Mouse (Mus musculus): ENCODE results near the gene Timm8a2. TPM values are rescaled to one million over a fixed set of nuclear protein-coding genes. Genes with fewer than 3 reads are reported as not detected.

Gene Timm8a2
- total RNA-seq, 1 experiment: 3.2 TPM

DNA sequence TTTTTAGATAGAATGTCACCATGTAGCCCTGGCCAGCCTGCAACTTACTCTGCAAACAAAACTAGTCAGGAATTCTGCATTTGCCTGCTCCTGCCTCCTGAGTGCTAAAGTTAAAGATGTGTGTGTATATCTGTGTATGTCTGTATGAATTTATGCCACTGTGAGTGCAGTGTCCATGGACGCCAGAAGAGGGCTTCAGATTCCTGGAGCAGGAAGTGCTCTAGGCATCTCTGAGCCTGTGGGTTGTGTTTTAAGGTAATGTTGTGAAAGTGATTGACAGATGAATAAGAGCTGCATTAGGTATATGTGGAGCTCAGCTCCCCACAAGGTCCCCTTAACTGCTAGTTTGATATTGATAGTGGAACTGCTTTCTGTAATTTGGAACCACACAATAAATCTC is 707 bp downstream of the Timm8a2 start:
- Histone ChIP-seq H3K4me3 (ENCODE audit: insufficient read depth in 1 of 2, low read depth in 1 of 2, low read length in 2 of 2, poor library complexity in 1 of 2, severe bottlenecking in 1 of 2) (peak overlapping the region in 1 of 2 experiments; percentile 43; a peak in 2 of 4 replicates), H3K9ac (ENCODE audit: insufficient read depth, low read depth, low read length, poor library complexity, severe bottlenecking) (no peak overlapping the region), H3K36me3 (ENCODE audit: control insufficient read depth, insufficient read depth, low read length, poor library complexity, severe bottlenecking) (no peaks in the 10 kb centered on the region), H3K9me3 (ENCODE audit: control insufficient read depth, insufficient read depth, low read depth, low read length) (no peaks in the 10 kb centered on the region), H3K27ac (ENCODE audit: insufficient read depth, low read depth, low read length, poor library complexity, severe bottlenecking) (no peak overlapping the region), H3K4me1 (ENCODE audit: control insufficient read depth in 2 of 2, insufficient read depth in 2 of 2, low read length in 2 of 2, poor library complexity in 1 of 2) (peaks cover 0 to 2% of the 10 kb centered on the region in 2 experiments; a peak in 1 of 4 replicates)
- in situ Hi-C loops (cut with MboI; ENCODE audit: low sequenced_read_pairs in 2 of 2, unreplicated experiment in 2 of 2): no loop called here
- TF ChIP-seq HCFC1 (IDR thresholded peaks at IDR 0.05; ENCODE audit: borderline replicate concordance, insufficient read depth, low read length): no peak
- TF ChIP-seq ZNF384 (IDR thresholded peaks at IDR 0.05; ENCODE audit: low read depth, low read length): no peak
- TF ChIP-seq ZC3H11A (IDR thresholded peaks at IDR 0.05; ENCODE audit: borderline replicate concordance, low read depth, low read length): no peak
- no peak for TF ChIP-seq CHD2 (IDR thresholded peaks at IDR 0.05; ENCODE audit: low read depth, low read length)
- no peak for TF ChIP-seq MAFK (IDR thresholded peaks at IDR 0.05; ENCODE audit: insufficient read depth, low read depth, low read length)
- no peak for DNase-seq (ENCODE audit: low read depth, low spot score)

DNA sequence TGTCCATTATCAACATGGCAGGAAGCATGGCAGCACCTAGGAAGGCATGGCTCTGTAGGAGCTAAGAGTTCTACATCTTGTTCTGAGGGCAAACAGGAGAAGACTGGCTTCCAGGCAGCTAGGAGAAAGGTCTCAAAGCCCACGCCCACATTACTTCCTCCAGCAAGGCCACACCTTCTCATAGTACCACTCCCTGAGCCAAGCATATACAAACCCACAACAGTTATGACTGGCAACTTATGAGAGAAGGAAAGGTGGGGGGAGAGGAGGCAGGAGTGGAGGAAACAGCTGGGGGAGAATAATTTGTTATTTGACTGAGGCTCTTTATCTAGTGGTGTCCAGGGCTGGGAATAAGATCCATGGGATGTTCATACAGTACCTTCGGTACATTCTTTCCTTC is 1.4 kb downstream of the Timm8a2 start:
- no peaks in the 10 kb centered on the region for H3K36me3 ChIP-seq (ENCODE audit: control insufficient read depth, insufficient read depth, low read length, poor library complexity, severe bottlenecking)
- no peak for TF ChIP-seq MAFK (IDR thresholded peaks at IDR 0.05; ENCODE audit: insufficient read depth, low read depth, low read length)
- no peak for TF ChIP-seq CHD2 (IDR thresholded peaks at IDR 0.05; ENCODE audit: low read depth, low read length)
- no peak for TF ChIP-seq HCFC1 (IDR thresholded peaks at IDR 0.05; ENCODE audit: borderline replicate concordance, insufficient read depth, low read length)
- no peak for TF ChIP-seq ZC3H11A (IDR thresholded peaks at IDR 0.05; ENCODE audit: borderline replicate concordance, low read depth, low read length)
- no peak for TF ChIP-seq ZNF384 (IDR thresholded peaks at IDR 0.05; ENCODE audit: low read depth, low read length)

DNA sequence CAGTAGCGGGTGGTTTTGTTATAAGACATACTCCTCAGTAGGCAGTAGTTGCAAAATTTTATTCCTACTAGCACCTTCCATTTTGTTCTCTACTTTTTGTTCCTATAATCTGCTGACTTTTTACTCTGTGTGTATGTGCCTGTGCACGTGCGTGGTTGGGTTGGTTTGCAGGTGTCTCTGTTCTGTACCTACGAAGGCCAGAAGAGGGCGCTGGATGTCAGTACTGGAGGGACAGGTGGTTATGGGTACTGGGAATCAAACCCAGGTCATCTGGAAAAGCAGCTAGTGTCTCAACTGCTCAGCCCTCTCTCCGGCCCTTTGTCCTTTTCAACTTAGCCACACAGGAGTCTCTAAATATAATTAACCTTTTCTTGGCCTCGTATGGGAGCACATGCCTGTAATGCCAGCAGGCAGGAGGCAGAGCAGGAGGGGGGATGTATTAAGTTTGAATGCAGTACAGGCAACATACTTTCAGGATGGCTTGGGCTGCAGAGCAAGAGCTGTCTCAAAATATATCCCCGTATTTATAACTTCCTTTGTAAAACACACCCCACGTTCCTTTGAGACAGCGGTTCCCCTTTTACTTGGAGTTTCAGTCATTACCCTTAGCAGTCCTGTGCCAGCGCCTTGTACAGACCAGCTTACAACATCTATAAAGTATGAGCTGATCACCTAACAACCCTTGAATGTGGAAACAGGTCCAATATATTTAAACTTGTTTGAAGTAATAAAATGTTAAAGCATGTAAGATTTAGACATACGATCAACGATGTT is 4.6 kb downstream of the Timm8a2 start:
- Histone ChIP-seq H3K4me3 (ENCODE audit: insufficient read depth in 1 of 2, low read depth in 1 of 2, low read length in 2 of 2, poor library complexity in 1 of 2, severe bottlenecking in 1 of 2) (no peak overlapping the region), H3K4me1 (ENCODE audit: control insufficient read depth in 2 of 2, insufficient read depth in 2 of 2, low read length in 2 of 2, poor library complexity in 1 of 2) (peaks cover 2 to 10% of the 10 kb centered on the region in 2 experiments; a peak in 2 of 4 replicates), H3K9me3 (ENCODE audit: control insufficient read depth, insufficient read depth, low read depth, low read length) (no peaks in the 10 kb centered on the region), H3K36me3 (ENCODE audit: control insufficient read depth, insufficient read depth, low read length, poor library complexity, severe bottlenecking) (no peaks in the 10 kb centered on the region), H3K9ac (ENCODE audit: insufficient read depth, low read depth, low read length, poor library complexity, severe bottlenecking) (no peak overlapping the region), H3K27ac (ENCODE audit: insufficient read depth, low read depth, low read length, poor library complexity, severe bottlenecking) (no peak overlapping the region)
- peak; percentile 35 for DNase-seq (ENCODE audit: low read depth, low spot score)
- in situ Hi-C loops (cut with MboI; ENCODE audit: low sequenced_read_pairs in 2 of 2, unreplicated experiment in 2 of 2): no loop called here
- TF ChIP-seq ZC3H11A (IDR thresholded peaks at IDR 0.05; ENCODE audit: borderline replicate concordance, low read depth, low read length) (no peak), CHD2 (IDR thresholded peaks at IDR 0.05; ENCODE audit: low read depth, low read length) (no peak), MAFK (IDR thresholded peaks at IDR 0.05; ENCODE audit: insufficient read depth, low read depth, low read length) (no peak), HCFC1 (IDR thresholded peaks at IDR 0.05; ENCODE audit: borderline replicate concordance, insufficient read depth, low read length) (no peak), ZNF384 (IDR thresholded peaks at IDR 0.05; ENCODE audit: low read depth, low read length) (no peak)

More for the DNA sequence above, 1.4 kb downstream of the Timm8a2 start:
- Histone ChIP-seq H3K4me3 (ENCODE audit: insufficient read depth in 1 of 2, low read depth in 1 of 2, low read length in 2 of 2, poor library complexity in 1 of 2, severe bottlenecking in 1 of 2) (no peak overlapping the region), H3K4me1 (ENCODE audit: control insufficient read depth in 2 of 2, insufficient read depth in 2 of 2, low read length in 2 of 2, poor library complexity in 1 of 2) (peaks cover 0 to 2% of the 10 kb centered on the region in 2 experiments; a peak in 1 of 4 replicates), H3K9ac (ENCODE audit: insufficient read depth, low read depth, low read length, poor library complexity, severe bottlenecking) (no peak overlapping the region), H3K27ac (ENCODE audit: insufficient read depth, low read depth, low read length, poor library complexity, severe bottlenecking) (no peak overlapping the region), H3K9me3 (ENCODE audit: control insufficient read depth, insufficient read depth, low read depth, low read length) (no peaks in the 10 kb centered on the region)
- no peak for DNase-seq (ENCODE audit: low read depth, low spot score)
- in situ Hi-C loops (cut with MboI; ENCODE audit: low sequenced_read_pairs in 2 of 2, unreplicated experiment in 2 of 2): no loop called here

DNA sequence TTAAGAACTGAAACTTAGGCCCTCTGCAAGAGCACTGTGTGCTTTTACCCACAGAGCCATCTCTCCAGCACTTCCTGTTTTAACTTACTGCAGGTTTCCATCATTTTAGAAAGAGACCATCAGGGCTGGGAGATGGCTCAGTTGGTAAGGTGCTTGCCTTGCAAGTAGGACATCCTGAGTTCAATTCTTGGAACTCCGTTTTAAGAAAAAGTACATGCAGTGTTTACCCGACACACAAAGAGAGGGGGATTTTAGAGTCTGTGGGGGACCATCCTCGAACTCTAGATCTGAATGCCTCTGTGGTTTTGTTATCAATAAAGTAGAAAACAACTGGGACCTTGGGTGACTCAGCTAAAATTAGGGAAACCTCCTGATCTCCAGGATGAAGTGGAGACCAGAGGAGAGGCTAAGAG is 6.9 kb downstream of the Timm8a2 start:
- peaks cover 2 to 8% of the 10 kb centered on the region in 2 experiments; a peak in 2 of 4 replicates for H3K4me1 ChIP-seq (ENCODE audit: control insufficient read depth in 2 of 2, insufficient read depth in 2 of 2, low read length in 2 of 2, poor library complexity in 1 of 2)
- H3K27ac ChIP-seq (ENCODE audit: insufficient read depth, low read depth, low read length, poor library complexity, severe bottlenecking): no peak overlapping the region
- no peak overlapping the region for H3K9ac ChIP-seq (ENCODE audit: insufficient read depth, low read depth, low read length, poor library complexity, severe bottlenecking)
- H3K9me3 ChIP-seq (ENCODE audit: control insufficient read depth, insufficient read depth, low read depth, low read length): no peaks in the 10 kb centered on the region
- H3K4me3 ChIP-seq (ENCODE audit: insufficient read depth in 1 of 2, low read depth in 1 of 2, low read length in 2 of 2, poor library complexity in 1 of 2, severe bottlenecking in 1 of 2): no peak overlapping the region
- TF ChIP-seq ZC3H11A (IDR thresholded peaks at IDR 0.05; ENCODE audit: borderline replicate concordance, low read depth, low read length): no peak
- no peak for TF ChIP-seq MAFK (IDR thresholded peaks at IDR 0.05; ENCODE audit: insufficient read depth, low read depth, low read length)
- TF ChIP-seq CHD2 (IDR thresholded peaks at IDR 0.05; ENCODE audit: low read depth, low read length): no peak
- no peak for TF ChIP-seq HCFC1 (IDR thresholded peaks at IDR 0.05; ENCODE audit: borderline replicate concordance, insufficient read depth, low read length)
- TF ChIP-seq ZNF384 (IDR thresholded peaks at IDR 0.05; ENCODE audit: low read depth, low read length): no peak
- no peaks in the 10 kb centered on the region for H3K36me3 ChIP-seq (ENCODE audit: control insufficient read depth, insufficient read depth, low read length, poor library complexity, severe bottlenecking)
- no peak for DNase-seq (ENCODE audit: low read depth, low spot score)
- in situ Hi-C loops (cut with MboI; ENCODE audit: low sequenced_read_pairs in 2 of 2, unreplicated experiment in 2 of 2): no loop called here
